In the genomic region with DNA sequence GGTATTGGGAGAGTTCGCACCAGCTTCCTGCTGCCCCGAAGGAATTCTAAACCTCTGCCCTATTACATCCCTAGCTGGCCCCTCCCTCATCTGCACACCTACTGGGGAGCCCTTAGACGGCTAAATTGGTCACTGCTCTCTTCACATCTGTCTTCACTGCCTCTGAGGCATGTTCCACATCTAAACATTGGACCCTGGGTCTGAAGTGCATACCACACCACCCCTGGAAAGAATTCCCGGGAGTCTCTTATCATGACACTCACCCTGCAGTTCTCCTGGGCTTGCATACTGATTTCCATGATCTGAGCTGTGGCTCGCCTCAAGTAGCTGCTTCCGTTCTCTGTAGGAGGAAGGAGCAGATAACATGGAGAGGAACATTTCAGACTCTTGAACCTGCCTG, we compare ENCODE assay signal across 12 mouse cellular contexts. TPM values are rescaled to one million over a fixed set of nuclear protein-coding genes. Genes with fewer than 3 reads are reported as not detected.
A peak's percentile ranks its signal among the peaks of the same experiment; 100 is the strongest.
DNase-seq lines count a peak whose midpoint lies in the region; ATAC-seq and TF ChIP-seq lines count a peak whose summit lies in the region.
"Had no signal": no experiment of that assay in that cellular context is flagged by ENCODE, and none has a peak within 500 bp of the region (broad histone marks: within the 10 kb centered on the region; RNA-seq: fewer than 3 reads in every experiment).

No protein-coding gene starts in this region.

- no peak overlapping the region for H3K4me2 ChIP-seq in heart, postnatal 0 days (ENCODE audit: low read depth, low read length)
- H3K4me2 ChIP-seq in midbrain, embryonic 15.5 days = no peak overlapping the region
- 0 out of 2 replicates have a peak overlapping the region, but pooled peaks have one; percentile 1 for H3K4me2 ChIP-seq in intestine, embryonic 16.5 days (ENCODE audit: low read depth, low read length)
- H3K4me2 ChIP-seq in stomach, embryonic 14.5 days (replicated peaks; ENCODE audit: low read depth, low read length) = no peak overlapping the region

- no peaks in the 10 kb centered on the region for H3K9me3 ChIP-seq in heart, postnatal 0 days (replicated peaks; ENCODE audit: control insufficient read depth, low read length)
- no peaks in the 10 kb centered on the region for H3K9me3 ChIP-seq in midbrain, embryonic 10.5 days (replicated peaks)
- H3K9me3 ChIP-seq in midbrain, embryonic 15.5 days = no peaks in the 10 kb centered on the region
- no peaks in the 10 kb centered on the region for H3K9me3 ChIP-seq in intestine, embryonic 16.5 days (ENCODE audit: control insufficient read depth, low read length)
- H3K9me3 ChIP-seq in stomach, embryonic 14.5 days (ENCODE audit: control insufficient read depth, low read depth, low read length) = 0 out of 2 replicates have a peak, but pooled peaks cover 3% of the 10 kb centered on the region

- H3K27ac ChIP-seq in heart, postnatal 0 days (ENCODE audit: low read depth) = peak overlapping the region; percentile 58
- peak overlapping the region; percentile 14; the same call in 1 of the 2 replicates for H3K27ac ChIP-seq in midbrain, embryonic 10.5 days (replicated peaks)
- no peak overlapping the region for H3K27ac ChIP-seq in midbrain, embryonic 15.5 days
- peak overlapping the region; percentile 10; the same call in 1 of the 2 replicates for H3K27ac ChIP-seq in intestine, embryonic 16.5 days (ENCODE audit: low read length)
- no peak overlapping the region for H3K27ac ChIP-seq in stomach, embryonic 14.5 days (ENCODE audit: low read length)
- H3K27ac ChIP-seq in thymus, adult 2 months (ENCODE audit: control insufficient read depth, insufficient read depth, low read length) = no peak overlapping the region

- no peaks in the 10 kb centered on the region for H3K36me3 ChIP-seq in heart, postnatal 0 days (replicated peaks; ENCODE audit: control insufficient read depth, insufficient read depth, low read length)
- H3K36me3 ChIP-seq in midbrain, embryonic 10.5 days = no peaks in the 10 kb centered on the region
- no peaks in the 10 kb centered on the region for H3K36me3 ChIP-seq in midbrain, embryonic 15.5 days (replicated peaks)
- H3K36me3 ChIP-seq in intestine, embryonic 16.5 days (ENCODE audit: control insufficient read depth, insufficient read depth, low read length) = no peaks in the 10 kb centered on the region
- no peaks in the 10 kb centered on the region for H3K36me3 ChIP-seq in stomach, embryonic 14.5 days (ENCODE audit: control insufficient read depth, insufficient read depth, low read length)
- H3K36me3 ChIP-seq in thymus, adult 2 months (ENCODE audit: control insufficient read depth, insufficient read depth, low read length) = no peaks in the 10 kb centered on the region

- intact Hi-C loops in heart, postnatal 36 days (cut with DNase I) = loop anchor here (1.0 to 10.0 kb wide), 3 partner anchors 113 to 584 kb away; no protein-coding TSS in a partner anchor

- peak; percentile 36; the same call in 1 of the 2 replicates for ATAC-seq in heart, postnatal 0 days (ENCODE audit: insufficient read depth, low read depth)
- no peak for ATAC-seq in midbrain, embryonic 15.5 days (replicated peaks)
- ATAC-seq in intestine, embryonic 16.5 days = peak; percentile 86
- 0 out of 2 replicates have a peak, but pooled peaks have one; percentile 24 for ATAC-seq in stomach, embryonic 14.5 days (ENCODE audit: insufficient number of reproducible peaks, insufficient read depth, low FRiP score, low read depth)

- no peak for TF ChIP-seq POLR2A in thymus, adult 2 months (IDR thresholded peaks at IDR 0.05; ENCODE audit: control insufficient read depth, extremely low read depth, insufficient read depth, low read length, poor library complexity)

- TF ChIP-seq EP300 in heart, postnatal 0 days (IDR thresholded peaks at IDR 0.05; ENCODE audit: low read depth) = no peak

- no peak for TF ChIP-seq CTCF in heart, postnatal 0 days (IDR thresholded peaks at IDR 0.05; ENCODE audit: low read depth)
- no peak for TF ChIP-seq CTCF in thymus, adult 2 months (IDR thresholded peaks at IDR 0.05; ENCODE audit: borderline replicate concordance, control insufficient read depth, extremely low read depth, insufficient read depth, low read length, poor library complexity)

- no peak for DNase-seq in heart, postnatal 0 days (ENCODE audit: low spot score)
- DNase-seq in heart, postnatal 36 days = no peak
- DNase-seq in midbrain, embryonic 10.5 days (ENCODE audit: low spot score) = no peak
- no peak for DNase-seq in thymus, adult 2 months
- no peak for DNase-seq in MN1 (ENCODE audit: low spot score)
- DNase-seq: cerebellum, adult 8-10 months; gastrocnemius, postnatal 14 days had no signal

- no peak overlapping the region for H3K4me3 ChIP-seq in heart, postnatal 0 days (ENCODE audit: low read depth, low read length)
- no peak overlapping the region for H3K4me3 ChIP-seq in midbrain, embryonic 10.5 days
- H3K4me3 ChIP-seq in midbrain, embryonic 15.5 days = no peak overlapping the region
- no peak overlapping the region for H3K4me3 ChIP-seq in intestine, embryonic 16.5 days (ENCODE audit: low read length)
- H3K4me3 ChIP-seq in stomach, embryonic 14.5 days (ENCODE audit: low read depth, low read length) = no peak overlapping the region
- H3K4me3 ChIP-seq in thymus, adult 2 months (ENCODE audit: control insufficient read depth, insufficient read depth, low read length) = no peak overlapping the region

- H3K9ac ChIP-seq in heart, postnatal 0 days (replicated peaks; ENCODE audit: low read depth, low read length) = no peak overlapping the region
- no peak overlapping the region for H3K9ac ChIP-seq in midbrain, embryonic 15.5 days
- H3K9ac ChIP-seq in intestine, embryonic 16.5 days (ENCODE audit: low read depth, low read length) = no peak overlapping the region
- H3K9ac ChIP-seq in stomach, embryonic 14.5 days (replicated peaks; ENCODE audit: low read depth, low read length) = no peak overlapping the region

- H3K4me1 ChIP-seq in heart, postnatal 0 days (ENCODE audit: control insufficient read depth, insufficient read depth) = peaks cover 11% of the 10 kb centered on the region; the same call in 1 of the 2 replicates
- H3K4me1 ChIP-seq in midbrain, embryonic 10.5 days = peaks cover 51% of the 10 kb centered on the region
- no peaks in the 10 kb centered on the region for H3K4me1 ChIP-seq in midbrain, embryonic 15.5 days
- peaks cover 13% of the 10 kb centered on the region for H3K4me1 ChIP-seq in intestine, embryonic 16.5 days (ENCODE audit: control insufficient read depth, insufficient read depth, low read length)
- H3K4me1 ChIP-seq in stomach, embryonic 14.5 days (ENCODE audit: control insufficient read depth, insufficient read depth, low read length) = no peaks in the 10 kb centered on the region
- H3K4me1 ChIP-seq in thymus, adult 2 months (replicated peaks; ENCODE audit: control insufficient read depth, insufficient read depth, low read length) = no peaks in the 10 kb centered on the region

- 9% methylated on average over 6 of the region's 6 CpGs for WGBS in heart, postnatal 0 days
- 27% methylated on average over 6 of the region's 6 CpGs for WGBS in midbrain, embryonic 10.5 days
- WGBS in midbrain, embryonic 15.5 days = 28% methylated on average over 6 of the region's 6 CpGs
- WGBS in intestine, embryonic 16.5 days = 7% methylated on average over 6 of the region's 6 CpGs
- 15% methylated on average over 6 of the region's 6 CpGs for WGBS in stomach, embryonic 14.5 days
- WGBS in thymus, adult 2 months = 60% methylated on average over 6 of the region's 6 CpGs

- H3K27me3 ChIP-seq in heart, postnatal 0 days (ENCODE audit: control insufficient read depth, insufficient read depth, low read length) = no peaks in the 10 kb centered on the region
- no peaks in the 10 kb centered on the region for H3K27me3 ChIP-seq in midbrain, embryonic 10.5 days (ENCODE audit: low read depth, poor library complexity, severe bottlenecking)
- H3K27me3 ChIP-seq in midbrain, embryonic 15.5 days (replicated peaks) = no peaks in the 10 kb centered on the region
- H3K27me3 ChIP-seq in intestine, embryonic 16.5 days (replicated peaks; ENCODE audit: control insufficient read depth, insufficient read depth, low read length) = no peaks in the 10 kb centered on the region
- no peaks in the 10 kb centered on the region for H3K27me3 ChIP-seq in stomach, embryonic 14.5 days (ENCODE audit: control insufficient read depth, insufficient read depth, low read length)
- no peaks in the 10 kb centered on the region for H3K27me3 ChIP-seq in thymus, adult 2 months (ENCODE audit: control insufficient read depth, insufficient read depth, low read length)

RNA-seq across cellular contexts. Expression of gene Ncf2, which starts 9.2 kb away (rescaled TPM):
- 2.3 and 5.8 TPM in 2 replicates for total RNA-seq in heart, postnatal 0 days (2014; rRNA removed; ENCODE audit: low replicate concordance)
- polyA plus RNA-seq in heart, postnatal 0 days (2015; fragmentation: Nextera tagmentation; extraction: Ambion mirVana) = 1.6 and 2.4 TPM in 2 replicates
- total RNA-seq in heart, postnatal 36 days (2021) = 1 to 10 TPM; 4.4 to 6.0 TPM
- 2.9 and 3.0 TPM in 2 replicates for polyA plus RNA-seq in midbrain, embryonic 10.5 days (2016; fragmentation: Nextera tagmentation; extraction: Ambion mirVana)
- polyA plus RNA-seq in midbrain, embryonic 15.5 days (2015; fragmentation: Nextera tagmentation; extraction: Ambion mirVana) = 2.2 and 2.6 TPM in 2 replicates
- polyA plus RNA-seq in intestine, embryonic 16.5 days (2015; fragmentation: Nextera tagmentation; extraction: Ambion mirVana) = 10.6 and 13.0 TPM in 2 replicates
- 3.7 and 5.4 TPM in 2 replicates for polyA plus RNA-seq in stomach, embryonic 14.5 days (2014; fragmentation: Nextera tagmentation; extraction: Ambion mirVana)
- polyA plus RNA-seq in thymus, adult 2 months (2012; rRNA removed) = 7.6 and 8.4 TPM in 2 replicates

RNA-seq across cellular contexts. Expression of gene Arpc5, which starts 24.5 kb away (rescaled TPM):
- 94.3 and 95.1 TPM in 2 replicates for total RNA-seq in heart, postnatal 0 days (2014; rRNA removed; ENCODE audit: low replicate concordance)
- polyA plus RNA-seq in heart, postnatal 0 days (2015; fragmentation: Nextera tagmentation; extraction: Ambion mirVana) = 136 and 152 TPM in 2 replicates
- total RNA-seq in heart, postnatal 36 days (2021) = 10 to 100 TPM; 33.3 to 36.6 TPM
- 207 and 235 TPM in 2 replicates for polyA plus RNA-seq in midbrain, embryonic 10.5 days (2016; fragmentation: Nextera tagmentation; extraction: Ambion mirVana)
- 333 and 344 TPM in 2 replicates for polyA plus RNA-seq in midbrain, embryonic 15.5 days (2015; fragmentation: Nextera tagmentation; extraction: Ambion mirVana)
- polyA plus RNA-seq in intestine, embryonic 16.5 days (2015; fragmentation: Nextera tagmentation; extraction: Ambion mirVana) = 372 and 389 TPM in 2 replicates
- polyA plus RNA-seq in stomach, embryonic 14.5 days (2014; fragmentation: Nextera tagmentation; extraction: Ambion mirVana) = 340 and 368 TPM in 2 replicates
- polyA plus RNA-seq in thymus, adult 2 months (2012; rRNA removed) = 162 and 171 TPM in 2 replicates

RNA-seq across cellular contexts. Expression of gene Rgl1, which starts 24.7 kb away (rescaled TPM):
- total RNA-seq in heart, postnatal 0 days (2014; rRNA removed; ENCODE audit: low replicate concordance) = 38.9 and 48.1 TPM in 2 replicates
- 36.7 and 41.6 TPM in 2 replicates for polyA plus RNA-seq in heart, postnatal 0 days (2015; fragmentation: Nextera tagmentation; extraction: Ambion mirVana)
- total RNA-seq in heart, postnatal 36 days (2021) = 10 to 100 TPM; 34.9 to 38.3 TPM
- 23.2 and 24.4 TPM in 2 replicates for polyA plus RNA-seq in midbrain, embryonic 10.5 days (2016; fragmentation: Nextera tagmentation; extraction: Ambion mirVana)
- polyA plus RNA-seq in midbrain, embryonic 15.5 days (2015; fragmentation: Nextera tagmentation; extraction: Ambion mirVana) = 14.9 and 15.7 TPM in 2 replicates
- 45.4 and 45.8 TPM in 2 replicates for polyA plus RNA-seq in intestine, embryonic 16.5 days (2015; fragmentation: Nextera tagmentation; extraction: Ambion mirVana)
- 60.4 and 61.2 TPM in 2 replicates for polyA plus RNA-seq in stomach, embryonic 14.5 days (2014; fragmentation: Nextera tagmentation; extraction: Ambion mirVana)
- 6.8 and 7.1 TPM in 2 replicates for polyA plus RNA-seq in thymus, adult 2 months (2012; rRNA removed)

RNA-seq across cellular contexts. Expression of gene Apobec4, which starts 40.5 kb away (rescaled TPM):
- total RNA-seq in heart, postnatal 0 days (2014; rRNA removed; ENCODE audit: low replicate concordance) = not detected in 2 replicates
- polyA plus RNA-seq in heart, postnatal 0 days (2015; fragmentation: Nextera tagmentation; extraction: Ambion mirVana) = not detected in 2 replicates
- not detected for total RNA-seq in heart, postnatal 36 days (2021)
- polyA plus RNA-seq in midbrain, embryonic 10.5 days (2016; fragmentation: Nextera tagmentation; extraction: Ambion mirVana) = not detected in 2 replicates
- polyA plus RNA-seq in midbrain, embryonic 15.5 days (2015; fragmentation: Nextera tagmentation; extraction: Ambion mirVana) = 0.24 TPM in 1 of 2 replicates, not detected in the other
- not detected in 2 replicates for polyA plus RNA-seq in intestine, embryonic 16.5 days (2015; fragmentation: Nextera tagmentation; extraction: Ambion mirVana)
- not detected in 2 replicates for polyA plus RNA-seq in stomach, embryonic 14.5 days (2014; fragmentation: Nextera tagmentation; extraction: Ambion mirVana)
- polyA plus RNA-seq in thymus, adult 2 months (2012; rRNA removed) = not detected in 2 replicates
- total RNA-seq: gastrocnemius, postnatal 14 days; left cerebral cortex, postnatal 14 days; megakaryocyte-erythroid progenitor cell, adult 5-6 weeks had no signal

Comparison
In these comparisons a context has a peak if more than half of its experiments do, and no peak if none do; other contexts are left out.
1. H3K27ac ChIP-seq: peak in heart, postnatal 0 days (single experiment), midbrain, embryonic 10.5 days (single experiment) and intestine, embryonic 16.5 days (single experiment); none in midbrain, embryonic 15.5 days (single experiment), stomach, embryonic 14.5 days (single experiment) and thymus, adult 2 months (single experiment).